Mouse (Mus musculus) midbrain, embryonic 12.5 days (tissue): Measurements from ENCODE around the gene Chpf2. TPM values are rescaled to one million over a fixed set of nuclear protein-coding genes. Genes with fewer than 3 reads are reported as not detected.

Experiments
- ATAC-seq: fragments of 200-750 bp; cut with Nextera tagmentation; 2 replicates; pipeline ENCODE4 v1.8.0; 2017; ENCODE audit warnings: low read depth, moderate TSS enrichment, moderate library complexity; ENCODE audit not compliant: low FRiP score
- H3K27ac ChIP-seq: fragments of 300-500 bp; sonication (generic); replicated peaks from 2 replicates; pipeline ENCODE4 v1.5.1; 2016; ENCODE audit warnings: mild to moderate bottlenecking
- H3K27me3 ChIP-seq: fragments of 300-500 bp; sonication (generic); 2 replicates; pipeline ENCODE4 v1.6.1; 2016; ENCODE audit warnings: mild to moderate bottlenecking
- H3K36me3 ChIP-seq: fragments of 300-500 bp; sonication (generic); 2 replicates; pipeline ENCODE4 v1.6.1; 2016
- H3K4me1 ChIP-seq: fragments of 300-500 bp; sonication (generic); 2 replicates; pipeline ENCODE4 v1.6.1; 2016
- H3K4me2 ChIP-seq: fragments of 300-500 bp; sonication (generic); replicated peaks from 2 replicates; pipeline ENCODE4 v1.6.1; 2016; ENCODE audit warnings: mild to moderate bottlenecking, moderate library complexity
- H3K4me3 ChIP-seq: fragments of 300-500 bp; sonication (generic); 2 replicates; pipeline ENCODE4 v1.5.1; 2016; ENCODE audit warnings: mild to moderate bottlenecking
- H3K9ac ChIP-seq: fragments of 300-500 bp; sonication (generic); replicated peaks from 2 replicates; pipeline ENCODE4 v1.6.1; 2016; ENCODE audit warnings: mild to moderate bottlenecking, moderate library complexity
- H3K9me3 ChIP-seq: fragments of 300-500 bp; sonication (generic); 2 replicates; pipeline ENCODE4 v1.6.1; 2016; ENCODE audit warnings: mild to moderate bottlenecking
- WGBS: fragments of 180-500 bp; shearing (Covaris S2); methylation state at CpG from one replicate; pipeline ENCODE4 v1.1.7; 2016; 5-methylcytosine and 5-hydroxymethylcytosine counted together
- microRNA counts: library from miRNA; unstranded; fragments of <30 nt; microRNA quantifications from one replicate; lab custom pipeline; 2017
- microRNA-seq: library from miRNA; unstranded; fragments of <30 nt; microRNA quantifications from one replicate; pipeline ENCODE4, GENCODE M21; 2017
- polyA plus RNA-seq: library from polyadenylated mRNA; unstranded; fragments of >200 nt; fragmentation: Nextera tagmentation; extraction: Ambion mirVana; gene quantifications from 2 replicates; pipeline ENCODE4 v1.2.1, GENCODE M21; 2016

The Chpf2 gene
- polyA plus RNA-seq, 1 experiment from 2014 or later = 22.1 TPM

DNA sequence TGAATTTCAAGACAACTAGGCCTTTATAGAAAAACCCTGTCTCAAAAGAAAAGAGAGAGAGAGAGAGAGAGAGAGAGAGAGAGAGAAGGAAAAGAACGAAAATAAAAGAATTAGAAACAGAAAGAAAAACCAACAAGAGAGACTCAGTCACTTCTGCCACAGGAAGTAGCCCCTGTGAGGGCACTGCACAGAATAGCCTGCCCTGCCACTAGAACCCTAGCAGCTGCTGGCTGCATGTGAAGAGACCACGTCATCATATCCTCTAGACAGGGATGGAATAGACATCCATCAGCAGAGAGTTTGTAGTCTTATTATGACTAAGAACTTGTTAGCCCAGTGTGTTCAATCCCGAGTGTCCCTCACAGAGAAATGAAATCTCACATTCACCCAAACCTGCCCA, 43.2 kb downstream of the Chpf2 start:
- no peak overlapping the region for H3K4me2 ChIP-seq
- H3K36me3 ChIP-seq = no peaks in the 10 kb centered on the region
- no peak overlapping the region for H3K4me3 ChIP-seq
- WGBS = 80% methylated on average over 3 of the region's 3 CpGs
- H3K27ac ChIP-seq = no peak overlapping the region
- H3K4me1 ChIP-seq = peaks cover 4% of the 10 kb centered on the region
- no peak for ATAC-seq
- H3K9ac ChIP-seq = no peak overlapping the region
- no peaks in the 10 kb centered on the region for H3K9me3 ChIP-seq
- H3K27me3 ChIP-seq = peaks cover 17% of the 10 kb centered on the region; the same call in 1 of the 2 replicates

DNA sequence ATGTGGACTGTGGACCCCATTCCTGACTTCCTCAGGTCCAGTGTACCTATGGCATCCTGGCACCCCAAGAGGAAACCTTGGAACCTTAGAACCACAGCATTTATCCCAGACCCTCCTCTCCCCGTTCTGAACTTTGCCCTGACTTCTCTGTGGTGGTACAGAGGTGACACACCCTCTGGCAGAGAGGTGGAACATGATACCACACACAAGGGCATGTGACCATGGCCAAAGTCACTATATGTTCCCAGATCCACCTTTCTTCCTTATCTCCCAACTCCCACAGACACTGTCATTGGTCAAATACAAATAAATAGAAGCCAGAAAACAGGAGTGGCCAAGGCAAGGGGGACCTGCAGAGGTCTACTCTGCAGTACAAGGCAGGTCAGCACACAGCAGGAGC, 48.6 kb downstream of the Chpf2 start:
- H3K9me3 ChIP-seq = no peaks in the 10 kb centered on the region
- H3K4me3 ChIP-seq = no peak overlapping the region
- no peak overlapping the region for H3K27ac ChIP-seq
- peaks cover 12% of the 10 kb centered on the region for H3K4me1 ChIP-seq
- H3K9ac ChIP-seq = no peak overlapping the region
- 0 out of 2 replicates have a peak, but pooled peaks cover 10% of the 10 kb centered on the region for H3K27me3 ChIP-seq
- no peak overlapping the region for H3K4me2 ChIP-seq
- no peak for ATAC-seq
- 54% methylated on average over 1 of the region's 1 CpGs for WGBS
- no peaks in the 10 kb centered on the region for H3K36me3 ChIP-seq

DNA sequence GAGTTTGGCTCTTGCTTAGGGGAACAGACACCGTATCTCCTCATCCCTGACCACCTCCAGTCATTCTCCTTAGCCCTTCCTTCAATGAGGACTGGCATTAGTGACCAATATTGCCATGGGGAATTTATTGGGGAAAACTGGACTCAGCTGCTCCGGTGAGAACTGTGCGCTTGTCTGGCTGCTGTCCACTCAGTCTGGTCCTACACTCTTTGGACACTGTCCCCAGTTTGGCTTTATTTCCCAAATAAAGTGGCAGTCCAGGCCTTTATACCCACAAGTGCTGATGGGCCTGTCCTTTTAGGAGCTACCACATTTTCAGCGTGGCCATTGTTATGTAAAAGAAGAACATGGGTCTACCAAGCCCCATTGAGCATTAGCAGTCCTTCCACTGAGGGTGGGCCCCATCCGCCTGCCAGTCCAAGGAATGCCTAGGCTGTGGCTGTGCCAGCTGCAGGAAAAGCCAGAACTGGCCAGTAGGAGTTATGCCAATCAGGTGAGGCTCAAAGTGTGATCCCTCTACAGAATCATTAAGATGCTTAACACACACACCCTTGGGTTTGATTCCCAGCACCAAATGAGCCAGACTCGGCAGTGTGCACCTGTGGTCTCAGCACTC, 49.1 kb downstream of the Chpf2 start:
- H3K9ac ChIP-seq = no peak overlapping the region
- no peak overlapping the region for H3K4me2 ChIP-seq
- H3K4me1 ChIP-seq = peaks cover 12% of the 10 kb centered on the region
- no peak overlapping the region for H3K27ac ChIP-seq
- H3K36me3 ChIP-seq = no peaks in the 10 kb centered on the region
- H3K9me3 ChIP-seq = no peaks in the 10 kb centered on the region
- H3K27me3 ChIP-seq = 0 out of 2 replicates have a peak, but pooled peaks cover 7% of the 10 kb centered on the region
- H3K4me3 ChIP-seq = no peak overlapping the region
- no peak for ATAC-seq
- 63% methylated on average over 6 of the region's 6 CpGs for WGBS

DNA sequence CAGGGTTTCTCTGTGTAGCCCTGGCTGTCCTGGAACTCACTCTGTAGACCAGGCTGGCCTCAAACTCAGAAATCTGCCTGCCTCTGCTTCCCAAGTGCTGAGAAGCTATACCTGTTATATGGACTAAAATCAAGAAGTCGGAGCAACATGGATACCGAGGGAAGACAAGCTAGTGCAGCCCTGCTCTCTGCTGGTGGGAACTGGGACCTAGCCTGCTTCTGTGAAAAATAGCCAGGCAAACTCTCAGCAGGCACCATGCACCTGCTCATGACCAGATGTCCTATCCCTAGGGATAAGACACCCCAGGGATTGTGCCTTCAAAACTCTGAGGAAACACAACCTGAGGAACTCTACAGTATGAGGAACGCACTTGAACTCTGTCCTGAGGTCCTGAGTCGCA, 50.4 kb downstream of the Chpf2 start:
- Histone ChIP-seq H3K9ac (no peak overlapping the region), H3K4me3 (no peak overlapping the region), H3K4me1 (peaks cover 12% of the 10 kb centered on the region), H3K9me3 (no peaks in the 10 kb centered on the region), H3K4me2 (no peak overlapping the region), H3K27me3 (no peaks in the 10 kb centered on the region), H3K36me3 (no peaks in the 10 kb centered on the region), H3K27ac (no peak overlapping the region)
- 81% methylated on average over 4 of the region's 4 CpGs for WGBS
- ATAC-seq = no peak

DNA sequence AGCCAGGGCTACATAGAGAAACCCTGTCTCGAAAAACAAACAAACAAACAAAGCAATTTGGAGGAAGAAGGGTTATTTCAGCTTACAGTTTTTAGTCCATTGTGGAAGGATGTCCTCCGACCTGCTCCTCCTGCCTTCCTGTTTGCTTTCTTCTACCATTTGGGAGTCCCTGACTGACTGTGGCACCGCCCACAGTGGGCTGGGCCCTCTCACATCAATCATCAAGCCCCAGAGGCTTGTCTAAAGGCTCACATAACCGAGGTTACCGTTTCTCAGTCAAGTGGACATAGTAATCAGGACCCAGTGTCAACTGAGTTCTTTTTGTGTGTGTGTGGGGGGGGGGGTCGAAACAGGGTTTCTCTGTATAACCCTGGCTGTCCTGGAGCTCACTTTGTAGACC, 51.6 kb downstream of the Chpf2 start:
- Histone ChIP-seq H3K9ac (no peak overlapping the region), H3K36me3 (no peaks in the 10 kb centered on the region), H3K9me3 (no peaks in the 10 kb centered on the region), H3K27ac (no peak overlapping the region), H3K4me2 (no peak overlapping the region), H3K27me3 (no peaks in the 10 kb centered on the region), H3K4me1 (peaks cover 12% of the 10 kb centered on the region), H3K4me3 (no peak overlapping the region)
- no peak for ATAC-seq
- WGBS = 71% methylated on average over 6 of the region's 6 CpGs

DNA sequence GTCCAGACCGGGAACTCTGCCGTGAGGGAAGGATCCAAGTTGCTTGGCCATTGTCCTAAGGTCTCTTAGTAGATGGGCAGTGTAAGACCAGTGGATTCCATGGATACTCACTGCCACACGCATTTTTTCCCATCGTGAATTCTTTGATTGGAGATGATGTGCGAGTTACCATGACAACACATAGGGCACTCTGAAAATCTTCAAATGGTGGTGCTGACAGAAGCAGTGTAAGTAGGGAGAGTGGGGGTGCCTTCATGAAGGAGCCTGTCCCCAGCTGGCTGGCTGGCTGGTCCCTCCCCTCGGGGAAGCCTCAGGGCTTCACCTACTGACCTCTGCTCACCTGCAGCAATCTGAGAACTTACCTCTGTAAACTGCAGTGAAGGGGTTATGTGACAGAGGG, 52.5 kb downstream of the Chpf2 start:
- H3K27ac ChIP-seq = no peak overlapping the region

More for the DNA sequence above, 52.5 kb downstream of the Chpf2 start:
- H3K9me3 ChIP-seq = no peaks in the 10 kb centered on the region
- WGBS = 74% methylated on average over 6 of the region's 6 CpGs
- H3K27me3 ChIP-seq = no peaks in the 10 kb centered on the region
- H3K4me1 ChIP-seq = peaks cover 12% of the 10 kb centered on the region
- H3K4me3 ChIP-seq = no peak overlapping the region
- H3K9ac ChIP-seq = no peak overlapping the region
- no peak overlapping the region for H3K4me2 ChIP-seq
- no peaks in the 10 kb centered on the region for H3K36me3 ChIP-seq
- no peak for ATAC-seq

MicroRNAs encoded within 50 kb of the gene (microRNA counts, 519-probe panel; counts per million panel counts)
- microRNA mmu-miR-671-3p (lab: Ali Mortazavi, UCI) (not detected), microRNA mmu-miR-671-5p (lab: Ali Mortazavi, UCI) (not detected)

Small RNA genes within 50 kb of the gene (microRNA-seq; reads per million reads assigned to microRNA genes)
- 826 reads per million, percentile 76 among the genes with 10 or more reads in this experiment for gene Mir671

Other genes with a start within 250 kb of the Chpf2 start
- 18.0 and 18.5 TPM in 2 replicates for gene Kcnh2, start 235.1 kb upstream of the Chpf2 start, polyA plus RNA-seq
- 7.1 and 9.2 TPM in 2 replicates for gene Nos3, start 221.9 kb upstream of the Chpf2 start, polyA plus RNA-seq
- 0.35 and 0.46 TPM in 2 replicates for gene Atg9b, start 194.6 kb upstream of the Chpf2 start, polyA plus RNA-seq
- 47.1 and 48.0 TPM in 2 replicates for gene Abcb8, start 193.1 kb upstream of the Chpf2 start, polyA plus RNA-seq
- 0.17 and 0.27 TPM in 2 replicates for gene Asic3, start 173.3 kb upstream of the Chpf2 start, polyA plus RNA-seq
- gene Cdk5, start 163.2 kb upstream of the Chpf2 start, polyA plus RNA-seq = 64.1 and 76.9 TPM in 2 replicates
- 32.7 and 35.7 TPM in 2 replicates for gene Slc4a2, start 162.9 kb upstream of the Chpf2 start, polyA plus RNA-seq
- 102 and 116 TPM in 2 replicates for gene Fastk, start 141.5 kb upstream of the Chpf2 start, polyA plus RNA-seq
- 31.8 and 35.4 TPM in 2 replicates for gene Tmub1, start 138.9 kb upstream of the Chpf2 start, polyA plus RNA-seq
- gene Agap3, start 134.6 kb upstream of the Chpf2 start, polyA plus RNA-seq = 60.4 and 64.6 TPM in 2 replicates
- gene Gbx1, start 59.5 kb upstream of the Chpf2 start, polyA plus RNA-seq = 0.10 and 0.18 TPM in 2 replicates
- 0.16 and 0.19 TPM in 2 replicates for gene Asb10, start 45.8 kb upstream of the Chpf2 start, polyA plus RNA-seq
- 0.06 and 0.09 TPM in 2 replicates for gene 4931409K22Rik, start 29.9 kb upstream of the Chpf2 start, polyA plus RNA-seq
- 126 TPM in 2 replicates for gene Abcf2, start 9.3 kb upstream of the Chpf2 start, polyA plus RNA-seq
- 108 and 120 TPM in 2 replicates for gene Smarcd3, start 37.7 kb downstream of the Chpf2 start, polyA plus RNA-seq
- 37.3 and 37.6 TPM in 2 replicates for gene Nub1, start 98.8 kb downstream of the Chpf2 start, polyA plus RNA-seq
- gene Wdr86, start 144.0 kb downstream of the Chpf2 start, polyA plus RNA-seq = 8.1 and 11.7 TPM in 2 replicates
- gene Crygn, start 171.3 kb downstream of the Chpf2 start, polyA plus RNA-seq = not detected in 2 replicates